Mouse (Mus musculus) hematopoietic stem cell, adult 5-6 weeks (primary cell): ENCODE data around the gene Slc38a3. TPM values are rescaled to one million over a fixed set of nuclear protein-coding genes. Genes with fewer than 3 reads are reported as not detected.

ENCODE experiments used
- ATAC-seq, 2 experiments: fragments of 125-278 bp in 1 of 2; replicated peaks in 1 of 2; 2 replicates each; pipeline ENCODE4 v1.8.0; 2016 to 2017; ENCODE audit warnings: inconsistent platforms in 2 of 2, mild to moderate bottlenecking in 2 of 2, moderate number of reproducible peaks in 2 of 2, low read depth in 1 of 2, moderate TSS enrichment in 1 of 2; ENCODE audit not compliant: low FRiP score in 2 of 2, poor library complexity in 2 of 2, severe bottlenecking in 2 of 2, insufficient read depth in 1 of 2, low TSS enrichment in 1 of 2
- total RNA-seq: library from RNA; stranded (forward); fragments of 172-1452, 232-1000 nt; gene quantifications from 2 replicates; pipeline ENCODE4 v1.2.3, GENCODE M21; 2017

Slc38a3 gene
- total RNA-seq, 1 experiment from 2014 or later = not detected

DNA sequence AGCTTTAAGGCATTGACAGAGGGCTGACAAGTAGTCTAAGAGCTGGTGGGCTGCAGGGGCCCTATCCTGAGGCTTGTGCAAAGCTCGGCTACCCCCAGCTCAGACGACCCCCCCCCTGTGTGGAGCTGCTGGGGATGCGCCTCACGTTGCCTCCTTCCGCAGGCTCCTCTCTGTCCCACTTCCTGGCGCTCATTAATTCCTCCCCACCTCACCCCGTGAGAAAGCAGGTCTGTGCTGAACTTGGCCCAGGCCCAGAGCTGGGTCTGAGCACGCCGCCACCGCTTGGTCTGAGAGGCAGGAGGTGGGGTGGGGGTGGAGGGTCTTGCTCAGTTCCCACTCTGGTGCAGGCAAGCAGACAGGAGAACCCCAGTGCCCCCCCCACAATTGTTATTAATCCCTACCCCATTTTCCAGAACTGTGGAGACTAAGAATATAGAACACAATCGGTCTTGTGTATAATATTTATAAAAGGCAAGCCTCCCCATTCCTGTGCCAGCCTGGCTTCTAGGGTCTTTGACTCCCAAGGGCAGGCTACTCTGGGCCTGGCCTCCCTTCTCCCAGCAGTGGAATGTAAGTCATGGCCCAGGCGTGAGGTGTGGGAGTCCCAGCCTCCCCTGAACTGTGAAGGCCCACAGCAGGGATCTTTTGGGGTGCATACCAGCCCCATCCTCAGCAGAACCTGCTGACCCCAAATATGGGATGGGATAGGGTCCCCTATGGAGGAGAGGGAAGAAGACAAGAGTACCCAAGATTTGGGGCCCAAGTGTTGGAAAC lies 18.4 kb downstream of the Slc38a3 start:
- ATAC-seq = no peak

DNA sequence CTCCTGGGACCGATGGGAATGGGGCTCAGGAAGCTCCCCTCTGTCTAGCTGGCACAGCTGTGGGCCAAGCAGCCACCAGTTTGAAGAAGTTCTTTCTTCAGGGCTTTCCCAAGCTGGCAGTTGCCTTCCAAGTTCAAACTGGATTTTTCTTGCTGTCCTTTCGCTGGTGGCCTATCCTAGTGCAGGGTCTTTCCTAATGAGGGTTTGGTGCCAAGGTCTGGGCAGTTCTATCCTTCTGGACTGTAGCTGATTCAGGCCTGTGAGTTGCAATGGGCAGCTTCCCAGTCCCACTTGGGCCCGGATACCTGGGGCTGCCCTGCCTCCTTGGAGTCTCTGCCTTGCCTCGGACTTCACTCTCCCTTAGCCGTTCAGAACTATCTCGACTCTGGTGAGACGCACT lies 19.1 kb downstream of the Slc38a3 start:
- no peak for ATAC-seq

DNA sequence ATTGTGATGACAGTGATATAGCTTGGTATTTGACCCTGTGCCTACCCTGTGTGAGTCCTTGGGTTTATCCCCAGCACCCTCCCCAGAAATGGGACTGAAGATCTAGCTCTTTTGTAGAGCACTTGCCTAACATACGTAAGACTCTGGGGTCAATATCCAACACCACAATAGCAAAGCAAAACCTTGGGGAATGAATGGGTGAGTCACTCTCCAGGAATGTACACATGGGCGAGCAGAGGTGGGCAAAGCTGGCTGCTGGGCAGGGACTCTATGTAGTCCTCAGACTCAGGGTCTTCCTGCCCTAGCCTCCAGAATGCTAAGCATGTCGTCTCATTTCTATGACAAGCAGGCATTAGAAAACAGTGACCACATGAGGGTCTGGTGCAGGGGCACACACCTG lies 20.6 kb downstream of the Slc38a3 start:
- ATAC-seq = no peak

DNA sequence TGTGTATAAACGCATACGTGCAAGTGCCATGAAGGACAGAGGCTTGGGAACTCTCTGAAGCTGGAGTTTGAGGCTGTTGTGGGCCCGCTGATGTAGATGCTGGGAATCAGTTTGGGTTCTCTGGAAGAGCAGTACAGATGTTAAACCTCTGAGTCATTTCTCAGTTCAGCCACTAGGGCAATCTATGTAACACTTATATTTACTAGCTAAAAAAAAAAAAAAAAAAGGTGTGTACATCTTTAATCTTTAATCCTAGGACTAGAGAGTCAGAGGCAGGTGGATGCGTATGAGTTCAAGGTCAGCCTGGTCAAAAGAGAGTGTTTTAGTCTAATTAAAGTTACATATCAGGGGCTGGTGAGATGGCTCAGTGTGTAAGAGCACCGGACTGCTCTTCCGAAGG lies 22.4 kb downstream of the Slc38a3 start:
- ATAC-seq = no peak

DNA sequence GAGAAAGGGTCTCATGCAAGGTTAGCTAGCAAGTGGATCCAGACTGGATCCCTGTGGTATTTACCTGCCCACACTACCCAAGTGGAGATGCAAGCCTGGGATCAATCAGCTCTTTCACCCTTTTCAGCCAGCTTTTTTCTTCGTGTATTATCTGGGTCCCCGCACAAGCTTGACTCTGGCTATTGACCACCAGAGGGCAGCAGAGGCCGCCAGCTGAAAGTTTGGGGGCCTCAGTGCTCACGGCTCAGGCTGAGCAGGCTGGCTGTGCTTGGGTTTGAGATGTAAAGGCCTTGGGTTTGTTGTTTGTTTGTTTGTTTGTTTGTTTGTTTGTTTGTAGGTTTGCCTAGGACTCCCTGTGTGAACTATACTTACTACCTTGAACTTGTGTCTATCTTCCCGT lies 23.8 kb downstream of the Slc38a3 start:
- peak; percentile 52 to 74; a peak in 2 of 4 replicates for ATAC-seq

DNA sequence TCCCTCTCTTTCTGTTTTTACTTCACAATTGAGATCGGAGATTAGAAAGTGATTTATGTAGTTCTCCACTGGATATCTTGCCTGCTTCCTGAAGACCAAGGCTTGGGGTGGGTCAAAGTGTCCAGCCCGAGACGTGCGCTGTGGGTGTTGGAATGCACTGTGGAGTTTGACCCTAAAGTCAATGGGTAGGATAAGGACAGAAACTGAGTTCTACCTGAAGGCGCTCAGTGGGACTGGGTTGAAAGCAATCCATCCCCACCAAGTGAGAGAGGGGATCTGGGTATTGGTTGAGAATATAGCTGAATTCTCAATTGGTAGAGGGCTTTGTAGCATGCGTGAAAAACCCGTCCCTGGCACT lies 24.2 kb downstream of the Slc38a3 start:
- no peak for ATAC-seq

DNA sequence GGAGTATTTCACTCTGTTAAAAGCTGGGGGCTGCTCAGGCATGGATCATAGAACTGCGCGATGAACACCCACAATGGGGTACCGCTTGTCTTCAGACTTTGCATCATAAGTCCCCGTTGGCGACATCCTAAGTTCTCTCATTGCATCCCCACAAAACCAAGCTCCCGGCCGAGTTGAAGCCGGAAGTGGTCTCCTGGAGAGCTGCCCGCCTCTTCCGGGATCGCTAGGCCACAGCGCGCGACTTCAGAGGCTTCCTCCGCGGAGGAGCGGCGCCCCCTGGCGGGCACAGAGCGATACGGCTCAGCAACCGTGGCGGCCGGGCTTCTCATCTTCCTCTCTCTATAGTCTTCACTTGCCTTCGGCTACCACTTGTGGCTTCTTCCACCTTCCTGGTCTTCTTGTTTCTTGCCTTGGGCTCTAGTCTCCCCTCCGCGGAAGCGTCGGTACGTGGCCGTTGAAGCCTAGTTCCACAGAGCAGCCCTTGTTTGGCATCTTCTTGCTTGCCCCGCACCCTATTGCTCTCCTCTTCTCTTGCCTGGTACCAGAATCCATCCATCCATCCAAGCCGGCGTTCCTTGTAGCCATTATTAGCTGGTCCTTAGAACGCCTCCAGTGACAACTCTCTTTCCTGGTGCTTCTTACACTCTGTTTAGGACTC lies 24.7 kb downstream of the Slc38a3 start:
- peak; percentile 59 to 68 for ATAC-seq

DNA sequence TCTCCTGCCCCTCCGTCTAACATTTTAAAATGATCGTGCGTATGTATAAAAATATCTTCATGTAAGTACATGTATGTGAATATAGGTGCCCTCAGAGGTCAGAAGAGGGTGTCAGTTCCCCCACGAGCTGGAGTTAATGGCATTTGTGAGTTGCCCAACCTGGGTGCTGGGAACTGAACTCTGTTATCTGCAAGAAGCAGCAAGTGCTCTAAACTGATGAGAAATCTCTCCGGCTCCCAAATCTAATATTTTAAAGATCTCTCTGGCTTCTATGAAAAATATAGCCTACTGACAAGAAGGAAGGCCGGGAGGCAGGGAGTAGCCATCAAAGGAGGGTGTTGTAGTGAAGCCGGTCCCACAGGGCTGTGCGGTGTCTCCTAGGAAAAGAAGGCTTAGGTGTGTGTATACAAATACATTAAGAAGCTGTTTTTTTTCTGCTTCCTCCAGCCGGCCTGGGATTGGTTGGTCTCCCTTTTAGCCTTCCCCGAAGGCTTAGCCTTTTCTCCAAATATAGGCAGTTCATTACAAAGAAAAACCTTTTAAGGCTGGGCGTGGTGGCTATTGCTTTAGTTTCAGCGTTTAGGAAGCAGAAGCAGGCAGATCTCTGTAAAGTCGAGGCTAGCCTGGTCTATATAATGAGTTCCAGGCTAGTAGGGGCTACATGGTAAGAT lies 25.7 kb downstream of the Slc38a3 start:
- ATAC-seq = no peak

DNA sequence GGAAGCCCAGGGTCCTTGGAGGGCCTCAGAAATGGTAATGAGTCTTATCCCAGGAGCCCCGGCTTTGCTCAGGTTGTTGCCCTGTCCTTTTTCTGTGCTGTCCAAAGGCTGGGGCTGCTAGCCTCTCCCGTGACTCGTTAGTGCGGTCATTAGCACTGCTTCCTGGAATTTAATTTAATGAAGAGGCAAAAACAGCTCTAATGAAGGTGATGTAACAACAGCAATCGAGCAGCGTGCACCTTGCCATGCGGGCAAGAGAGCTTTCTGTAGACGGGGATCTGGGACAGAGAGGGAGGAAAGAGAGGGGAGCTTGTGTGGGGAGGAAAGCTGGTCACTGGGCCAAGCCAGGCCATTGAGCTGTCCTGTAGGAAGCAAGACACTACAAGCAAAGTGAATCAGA lies 27.7 kb downstream of the Slc38a3 start:
- no peak for ATAC-seq

DNA sequence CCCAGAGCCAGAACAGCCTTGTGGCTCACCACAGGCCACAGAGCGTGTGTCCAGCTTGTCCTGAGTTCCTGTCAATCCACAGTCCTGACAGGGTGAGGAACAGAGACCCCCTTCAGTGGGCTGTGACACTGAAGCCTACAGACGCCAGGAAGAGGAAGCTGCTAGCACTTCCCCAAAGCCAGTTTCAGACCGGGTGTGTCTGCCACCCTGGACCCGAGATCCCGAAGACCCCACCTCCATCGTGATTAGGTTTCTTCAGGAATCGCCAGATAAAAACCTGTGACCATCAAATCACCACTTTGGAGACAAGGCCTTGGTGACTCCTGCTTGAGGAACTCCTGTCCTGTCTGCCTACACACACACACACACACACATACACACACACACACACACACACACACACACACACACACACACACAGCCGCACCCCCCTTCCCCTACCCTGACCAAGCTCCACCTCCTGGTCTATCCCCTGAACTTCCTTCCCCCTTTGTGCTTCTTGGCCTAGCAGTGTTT lies 29.0 kb downstream of the Slc38a3 start:
- ATAC-seq = peak; percentile 58 to 61

DNA sequence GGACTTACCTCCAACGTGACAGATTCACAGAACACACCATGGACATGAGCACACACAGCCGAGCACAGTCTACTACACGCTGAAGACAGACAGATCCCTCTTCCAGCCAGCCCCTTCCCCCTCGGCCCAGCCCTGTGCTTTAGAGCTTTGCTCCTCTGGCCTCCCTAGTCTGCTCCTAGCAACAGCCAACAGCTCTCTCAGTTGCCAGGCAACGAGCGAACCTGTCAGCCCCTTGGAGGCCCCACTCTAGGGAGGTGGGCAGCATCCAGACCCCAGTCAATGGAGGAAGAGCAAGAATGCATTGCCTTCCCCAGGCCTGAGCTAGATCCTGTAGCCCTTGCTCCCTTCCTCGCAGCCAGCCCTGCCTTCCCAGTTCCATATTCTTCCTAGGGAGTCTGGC lies 32.3 kb downstream of the Slc38a3 start:
- no peak for ATAC-seq

DNA sequence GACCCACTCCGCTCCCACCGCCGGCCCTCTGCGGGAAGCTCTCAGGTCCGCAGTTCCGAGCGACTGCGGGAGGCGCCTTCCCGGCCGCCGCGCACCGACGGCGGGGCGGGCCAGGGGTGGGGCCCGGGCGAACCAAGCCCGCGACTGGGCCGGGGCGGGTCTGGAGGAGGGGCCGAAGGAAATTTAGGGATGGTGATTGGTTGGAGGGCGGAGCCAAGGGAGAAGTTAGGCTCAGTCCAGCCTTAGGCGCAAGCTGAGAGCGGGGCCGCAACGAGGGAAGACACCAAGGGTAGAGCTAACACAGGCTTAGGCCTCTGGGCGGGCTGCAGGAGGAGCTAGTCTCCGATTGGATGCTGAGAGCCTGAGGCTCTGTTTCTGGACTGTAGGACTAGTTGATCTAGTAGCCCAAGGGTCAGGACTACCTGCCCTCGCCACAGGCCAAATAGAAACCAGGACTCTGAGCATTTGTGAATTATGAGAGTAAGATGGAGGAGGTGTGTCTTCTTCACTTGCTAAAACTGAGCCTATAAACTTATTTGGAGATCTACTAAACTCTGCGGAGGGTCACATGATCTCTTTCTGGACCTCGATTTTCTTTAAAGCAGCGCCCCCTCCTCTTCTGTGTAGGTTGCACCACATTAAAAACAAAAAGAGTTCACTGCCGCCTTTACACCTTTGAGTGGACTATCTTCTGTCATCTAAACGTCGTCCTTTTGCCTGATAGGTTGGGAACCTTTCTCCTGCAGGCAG lies 33.9 kb downstream of the Slc38a3 start, which contains the start of gene Gnai2:
Gnai2 (minus strand) TSS at position 89 of the 750 bp plus-strand sequence.
- ATAC-seq = peak; percentile 85 to 88

DNA sequence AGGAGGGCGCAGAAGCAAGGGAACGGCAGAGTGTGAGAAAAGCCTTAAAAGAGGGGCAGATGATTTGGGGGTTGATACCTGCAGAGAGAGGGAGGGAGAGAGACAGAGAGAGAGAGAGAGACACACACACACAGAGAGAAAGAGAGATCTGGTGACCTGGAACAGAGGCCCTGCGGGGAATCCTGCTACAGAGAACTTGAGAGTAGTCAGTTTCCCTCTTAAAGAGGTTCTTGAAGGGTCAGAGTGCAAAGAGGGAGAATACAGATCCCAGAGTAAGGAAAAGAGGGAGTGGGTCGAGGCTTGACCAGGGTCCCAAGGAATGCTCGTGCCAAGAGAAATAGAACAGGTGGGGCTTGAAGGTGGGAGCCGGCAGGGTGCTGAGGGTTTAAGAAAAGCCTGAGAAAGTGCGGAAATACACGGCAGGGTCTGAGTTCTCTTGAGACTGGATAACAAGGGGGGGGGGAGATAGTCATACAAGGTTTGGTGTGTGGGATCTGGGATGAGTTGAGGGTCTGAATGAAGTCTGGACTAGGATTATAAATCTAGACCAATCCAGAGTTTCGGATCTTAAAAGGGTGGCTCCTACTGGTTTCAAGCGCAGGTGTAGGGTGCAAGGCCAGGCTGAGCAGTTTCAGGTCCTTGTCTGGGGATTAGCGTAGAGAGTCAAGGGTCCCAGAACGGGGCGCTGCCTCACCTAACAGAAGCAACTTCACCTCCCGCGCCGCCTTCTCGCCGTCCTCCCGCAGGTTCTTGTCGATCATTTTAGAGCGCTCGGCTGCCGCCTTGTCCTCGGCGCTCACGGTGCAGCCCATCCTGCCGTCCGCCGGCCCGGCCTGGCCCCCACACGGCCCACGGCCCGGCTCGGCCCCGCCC lies 34.7 kb downstream of the Slc38a3 start:
- ATAC-seq = no peak

DNA sequence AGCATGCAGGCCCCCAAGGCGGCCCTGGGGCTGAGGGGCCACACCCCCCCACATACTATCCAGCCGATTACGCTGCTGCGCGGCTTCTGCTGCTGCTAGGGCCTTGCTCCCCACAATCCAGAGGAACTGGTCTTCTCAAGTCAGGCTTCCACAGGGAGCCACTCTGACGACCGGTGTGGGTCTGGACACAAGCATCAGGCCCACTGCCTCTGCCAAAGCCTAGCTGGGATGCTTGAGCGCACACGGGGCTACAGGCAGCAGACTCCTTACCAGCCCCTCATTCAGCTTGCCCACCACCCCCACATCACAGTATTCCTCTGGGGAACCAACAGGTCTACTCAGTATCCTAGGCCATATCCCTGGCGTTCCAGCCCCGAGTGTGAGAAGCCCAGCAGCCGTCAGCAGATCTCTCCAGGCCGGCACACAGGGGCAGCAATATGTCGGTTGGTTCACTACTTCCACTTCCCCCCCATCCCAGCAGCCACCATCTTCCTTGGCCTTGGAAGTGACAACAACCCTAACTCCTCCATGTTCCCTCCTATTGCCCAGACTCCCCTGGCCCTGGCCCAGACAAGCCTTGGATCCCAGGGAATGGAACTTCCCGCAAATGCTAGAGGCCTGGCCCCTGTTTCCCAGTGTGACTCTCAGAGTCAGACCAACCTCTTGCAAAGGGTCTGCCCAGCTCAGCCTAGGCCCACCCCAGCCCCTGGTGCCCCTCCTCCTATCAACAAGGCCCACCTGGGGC lies 35.5 kb downstream of the Slc38a3 start:
- no peak for ATAC-seq

DNA sequence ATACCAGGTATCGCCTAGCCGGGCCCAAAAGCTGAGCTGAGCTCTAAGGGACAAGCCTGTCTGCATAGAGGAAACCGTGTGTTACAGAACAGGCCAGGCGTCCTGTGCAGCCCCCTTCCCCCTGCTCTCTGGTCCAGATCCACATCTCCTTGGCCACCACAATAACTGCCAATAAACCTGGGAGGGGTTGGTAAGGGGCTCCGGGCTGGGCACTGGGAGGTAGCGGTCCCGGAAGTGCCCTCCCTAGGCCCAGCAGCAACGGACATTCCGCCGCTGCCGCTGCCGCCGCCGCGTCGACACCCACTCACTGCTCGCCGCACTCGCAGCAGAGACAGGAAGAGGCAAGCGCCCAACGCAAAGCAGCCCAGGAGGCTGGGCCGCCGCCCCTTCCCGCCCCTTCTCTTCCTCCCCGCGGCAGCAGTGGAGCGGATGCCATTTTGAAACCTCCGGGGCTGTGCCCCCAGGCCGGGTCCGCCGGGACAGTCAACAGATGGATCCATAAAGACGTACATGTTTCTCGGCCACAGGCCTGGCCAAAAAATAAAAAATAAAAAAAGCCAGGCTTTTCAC lies 36.2 kb downstream of the Slc38a3 start:
- peak; percentile 63 to 69 for ATAC-seq

DNA sequence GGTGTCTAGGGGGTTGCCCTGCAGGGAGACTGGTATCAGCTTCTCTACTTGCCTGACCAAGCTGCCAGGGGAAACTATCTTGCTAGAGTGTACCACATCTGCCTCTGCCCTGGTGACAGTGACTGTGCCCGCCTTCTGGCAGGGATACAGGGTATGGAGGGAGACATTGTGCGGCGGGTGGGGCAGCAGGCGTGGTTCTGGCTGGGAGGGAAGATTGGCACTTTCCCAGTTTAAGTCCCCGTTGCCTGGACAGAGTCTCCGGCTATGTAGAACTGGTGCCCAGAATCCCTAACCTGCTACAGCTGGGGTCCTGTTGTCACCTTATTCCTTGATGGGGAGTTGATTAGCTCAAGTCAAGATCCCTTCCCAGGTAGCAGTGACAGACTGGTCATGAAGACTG lies 36.9 kb downstream of the Slc38a3 start:
- no peak for ATAC-seq
